Mouse (Mus musculus) megakaryocyte-erythroid progenitor cell, adult 5-6 weeks (primary cell): ENCODE results near the gene Baiap2. TPM values are rescaled to one million over a fixed set of nuclear protein-coding genes. Genes with fewer than 3 reads are reported as not detected.

ENCODE experiments used
- ATAC-seq: replicated peaks from 2 replicates; pipeline ENCODE4 v1.8.0; 2016; ENCODE audit warnings: mild to moderate bottlenecking, inconsistent platforms; ENCODE audit not compliant: severe bottlenecking, poor library complexity, low FRiP score, low TSS enrichment
- total RNA-seq, 2 experiments: library from RNA; stranded (forward) in 1 of 2; stranded (reverse) in 1 of 2; fragments of 200-1000, 215-1000 nt in 1 of 2; fragments of >200 nt in 1 of 2; fragmentation: Nextera tagmentation in 1 of 2; gene quantifications; 2 replicates each; pipeline ENCODE4 v1.2.3; 2014 to 2017

The Baiap2 gene
- total RNA-seq, 2 experiments from 2014 or later: 2.3 to 17.7 TPM

DNA sequence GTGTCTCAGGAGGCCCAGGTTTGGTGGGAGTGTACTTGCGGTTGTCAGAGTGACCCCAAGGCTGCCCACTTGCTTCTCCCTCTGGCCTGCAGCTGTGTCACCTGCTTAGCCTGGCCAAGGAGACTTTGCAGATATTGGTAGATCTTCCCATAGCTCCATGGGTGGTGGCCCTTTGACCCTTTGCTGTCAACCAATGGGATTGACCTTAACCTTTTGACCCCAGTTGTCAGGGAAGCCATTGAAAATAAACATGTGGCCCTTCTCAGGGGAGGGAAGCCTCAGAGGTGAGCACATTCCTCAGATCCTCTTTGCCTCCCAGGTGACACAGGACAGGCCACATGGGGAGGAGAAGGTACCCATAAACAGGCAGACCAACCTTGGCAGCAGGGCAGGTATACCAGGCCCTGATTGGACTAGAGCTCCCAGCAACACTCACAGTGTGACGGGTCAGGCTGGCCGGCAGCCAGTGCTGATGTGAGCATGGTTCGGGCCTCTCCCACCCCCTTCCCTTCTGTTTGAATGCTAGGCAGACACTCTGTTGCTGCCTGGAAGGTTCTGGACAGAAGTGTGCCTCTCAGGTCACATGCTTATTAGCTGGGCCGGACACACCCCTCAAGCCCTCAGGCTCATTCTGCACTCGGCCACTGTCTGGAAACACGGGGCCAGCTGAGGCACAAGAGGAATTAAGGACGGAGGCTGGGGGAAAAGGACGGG, 87.0 kb downstream of the Baiap2 start:
- no peak for ATAC-seq

DNA sequence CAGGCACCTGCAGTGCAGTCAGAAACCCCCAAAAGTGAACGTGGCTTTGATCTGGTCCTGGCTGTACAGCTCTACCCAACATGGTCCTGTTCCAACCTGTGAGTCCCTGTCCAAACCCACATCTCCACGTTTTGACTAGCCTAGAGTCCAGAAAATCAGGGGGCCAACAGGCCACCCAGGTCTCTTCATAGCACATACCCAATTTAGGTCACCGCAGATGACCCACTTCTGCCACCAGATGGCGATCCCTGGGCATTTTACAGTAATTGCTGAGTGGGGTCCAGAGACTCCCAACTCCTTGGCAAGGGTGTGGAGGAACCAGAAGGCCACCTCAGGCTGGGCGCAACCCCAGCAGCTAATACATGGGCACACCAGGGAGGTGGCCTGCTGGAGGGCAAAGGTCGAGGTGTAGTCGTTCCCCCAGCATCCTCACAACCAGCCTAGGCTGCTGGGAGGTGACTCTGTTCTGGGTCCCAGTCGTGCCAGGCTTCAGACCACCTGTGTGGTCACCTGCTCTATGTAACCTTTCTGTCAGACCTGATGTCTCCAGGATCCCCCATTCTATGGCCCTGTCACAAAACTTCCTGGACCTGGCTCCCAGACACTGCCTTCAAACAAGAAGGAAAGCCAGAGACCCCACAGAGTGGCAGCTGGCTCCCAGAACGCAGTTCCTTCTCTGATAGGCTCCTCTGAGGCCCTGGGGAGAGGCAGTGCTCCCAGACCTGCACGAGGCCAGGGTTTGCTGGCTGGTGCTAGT, 87.8 kb downstream of the Baiap2 start:
- ATAC-seq: peak; percentile 43

DNA sequence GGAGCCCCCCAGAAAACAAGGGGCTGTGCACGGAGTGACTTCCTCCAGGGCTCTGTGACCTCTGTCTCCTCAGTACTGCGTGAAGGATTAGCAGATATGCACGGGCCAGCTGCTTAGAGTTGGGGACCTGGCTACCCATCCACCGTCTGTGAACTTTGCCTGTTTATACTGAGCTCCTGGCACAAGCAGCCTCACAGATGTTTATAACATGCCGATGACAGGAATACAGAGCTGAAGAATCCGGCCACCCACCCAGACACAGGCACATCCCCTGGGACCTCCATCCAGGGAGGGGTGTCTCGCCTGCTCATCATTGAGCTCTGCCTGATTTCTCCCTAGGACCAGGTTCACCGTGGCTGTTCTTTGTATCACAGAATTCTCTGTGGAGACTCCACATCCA, 89.5 kb downstream of the Baiap2 start:
- no peak for ATAC-seq

DNA sequence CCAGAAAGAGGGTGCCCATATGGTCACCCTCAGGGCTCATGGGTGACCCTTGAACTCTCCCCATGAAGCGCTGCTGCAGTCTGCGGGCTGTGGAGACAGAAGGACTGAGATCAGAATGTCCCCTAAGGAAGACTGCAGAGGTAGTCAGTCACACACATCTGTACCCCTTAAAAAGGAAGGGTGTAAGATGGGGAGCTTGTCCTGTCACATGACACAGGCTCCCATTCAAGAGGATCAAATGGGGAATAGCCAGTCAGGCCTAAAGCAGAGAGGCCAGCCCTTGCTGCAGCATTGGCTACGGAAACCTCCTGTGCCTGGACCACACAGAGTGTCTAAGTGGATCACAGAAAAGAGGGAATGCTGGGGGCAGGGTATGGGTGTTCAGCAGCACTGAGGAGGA, 90.9 kb downstream of the Baiap2 start:
- ATAC-seq: no peak

DNA sequence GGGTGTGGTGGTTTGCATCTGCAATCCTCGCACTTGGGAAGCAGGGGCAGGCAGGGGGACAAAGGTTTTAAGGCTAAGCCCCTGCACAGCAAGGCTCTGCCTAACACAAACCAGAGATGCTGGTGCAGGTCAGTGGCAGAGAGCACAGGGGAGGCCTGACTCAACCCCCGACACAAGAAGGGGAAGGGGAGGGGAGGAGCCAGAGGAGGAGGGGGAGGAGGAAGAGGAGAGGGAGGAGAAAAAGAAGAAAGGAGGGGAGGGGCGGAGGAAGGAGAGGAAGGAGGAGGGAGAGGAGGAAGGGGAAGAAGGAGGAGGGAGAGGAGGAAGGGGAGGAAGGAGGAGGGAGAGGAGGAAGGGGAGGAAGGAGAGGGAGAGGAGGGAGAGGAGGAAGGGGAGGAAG, 91.7 kb downstream of the Baiap2 start:
- ATAC-seq: no peak

DNA sequence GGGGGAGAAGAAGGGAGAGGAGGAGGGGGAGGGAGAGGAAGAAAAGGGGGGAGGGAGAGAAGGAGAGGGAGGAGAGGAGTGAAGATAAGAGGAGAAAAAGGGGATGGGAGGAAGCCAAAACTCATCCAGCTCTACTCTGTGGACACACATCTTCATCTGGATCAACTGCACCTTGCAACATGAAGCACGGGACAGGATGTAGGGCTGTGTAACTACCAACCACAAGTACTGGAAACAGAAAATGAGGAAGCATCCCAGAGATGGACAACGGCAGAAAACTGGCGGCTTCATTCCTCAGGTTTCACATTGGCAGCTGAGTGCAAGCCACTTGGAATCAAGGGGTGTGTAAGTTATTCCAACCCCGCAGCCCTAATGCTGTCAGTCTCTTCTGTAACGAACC, 92.2 kb downstream of the Baiap2 start:
- ATAC-seq: no peak

DNA sequence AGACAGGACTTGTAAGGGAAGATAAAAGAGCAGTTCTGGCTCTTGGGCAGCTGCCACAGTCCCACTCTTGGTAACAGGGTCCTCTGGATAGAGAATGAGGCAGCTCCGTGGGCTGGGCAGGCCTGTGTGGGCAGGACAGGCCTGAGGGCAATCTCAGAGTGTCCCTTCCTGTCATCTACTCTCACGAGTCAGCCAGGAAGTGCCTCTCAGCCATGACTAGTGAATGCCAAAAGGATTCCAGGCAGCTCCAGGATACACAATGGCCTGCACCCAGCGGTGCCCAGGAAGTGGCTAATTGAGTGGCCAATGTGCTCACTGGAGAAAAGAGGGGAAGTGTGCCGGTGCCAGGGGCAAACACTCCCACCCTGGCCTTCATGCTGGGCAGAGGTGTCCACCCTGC, 97.0 kb downstream of the Baiap2 start:
- no peak for ATAC-seq

DNA sequence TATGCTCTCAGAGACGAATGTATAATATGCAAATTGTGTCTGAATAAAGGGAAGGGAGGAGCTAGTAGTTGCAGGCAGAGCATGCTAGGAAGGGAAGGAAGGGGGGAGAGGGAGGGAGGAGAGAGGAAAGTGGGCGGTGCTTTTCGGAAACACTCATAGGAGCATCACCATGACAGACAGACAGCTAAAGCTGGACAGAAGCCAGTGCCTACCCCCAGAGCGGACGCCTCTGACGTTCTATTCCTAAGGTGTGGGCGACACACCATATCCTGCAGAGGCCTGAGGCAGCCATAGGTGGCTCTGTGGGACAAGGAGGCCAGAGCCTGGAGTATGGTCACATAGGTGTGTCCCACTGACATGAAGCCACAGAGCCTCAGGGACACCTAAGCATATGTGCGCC, 97.9 kb downstream of the Baiap2 start:
- ATAC-seq: no peak

DNA sequence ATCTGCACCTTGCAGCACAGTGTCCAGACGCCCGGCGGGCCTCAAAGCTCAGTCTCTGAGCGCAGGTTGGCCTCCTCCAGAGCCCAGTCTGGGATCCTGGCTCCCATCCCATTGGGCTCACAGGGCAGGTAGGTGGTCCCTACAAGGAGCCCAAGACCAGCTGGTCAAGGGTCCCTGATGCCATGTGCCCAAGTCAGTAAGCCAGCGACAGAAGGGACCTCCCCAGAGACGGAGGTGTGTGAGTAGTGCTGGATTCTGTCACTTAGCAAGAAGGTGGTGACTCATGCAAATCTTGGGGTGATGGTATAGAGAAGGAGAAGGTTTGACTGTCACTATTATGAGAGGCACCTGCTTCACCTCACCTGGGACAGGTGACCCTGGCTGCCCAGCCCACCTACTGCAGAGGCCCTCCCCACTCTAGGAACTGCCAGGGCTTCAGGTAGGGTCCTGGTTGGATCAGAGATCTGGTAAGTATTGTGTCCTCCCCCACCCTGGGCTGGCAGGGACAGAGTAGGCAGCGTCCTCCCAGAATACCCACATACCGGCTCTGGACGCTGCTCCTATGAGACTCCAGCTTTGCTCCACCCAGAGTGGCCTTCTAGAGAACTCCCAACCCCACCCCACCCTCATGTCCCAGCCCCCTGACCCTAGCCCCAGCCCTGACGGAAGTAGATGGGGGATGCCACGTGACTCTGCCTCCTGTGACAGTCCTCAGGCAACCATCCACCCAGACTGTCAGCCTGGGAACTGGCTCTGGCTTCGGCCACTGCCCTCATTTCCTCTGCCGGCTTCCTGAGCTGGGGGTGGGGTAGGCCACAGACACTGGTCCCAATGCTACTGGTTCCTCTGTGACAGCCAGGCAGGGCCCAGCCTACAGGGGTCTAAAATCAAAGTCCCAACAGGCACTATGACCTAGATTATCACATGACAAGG, 98.9 kb downstream of the Baiap2 start:
- no peak for ATAC-seq

DNA sequence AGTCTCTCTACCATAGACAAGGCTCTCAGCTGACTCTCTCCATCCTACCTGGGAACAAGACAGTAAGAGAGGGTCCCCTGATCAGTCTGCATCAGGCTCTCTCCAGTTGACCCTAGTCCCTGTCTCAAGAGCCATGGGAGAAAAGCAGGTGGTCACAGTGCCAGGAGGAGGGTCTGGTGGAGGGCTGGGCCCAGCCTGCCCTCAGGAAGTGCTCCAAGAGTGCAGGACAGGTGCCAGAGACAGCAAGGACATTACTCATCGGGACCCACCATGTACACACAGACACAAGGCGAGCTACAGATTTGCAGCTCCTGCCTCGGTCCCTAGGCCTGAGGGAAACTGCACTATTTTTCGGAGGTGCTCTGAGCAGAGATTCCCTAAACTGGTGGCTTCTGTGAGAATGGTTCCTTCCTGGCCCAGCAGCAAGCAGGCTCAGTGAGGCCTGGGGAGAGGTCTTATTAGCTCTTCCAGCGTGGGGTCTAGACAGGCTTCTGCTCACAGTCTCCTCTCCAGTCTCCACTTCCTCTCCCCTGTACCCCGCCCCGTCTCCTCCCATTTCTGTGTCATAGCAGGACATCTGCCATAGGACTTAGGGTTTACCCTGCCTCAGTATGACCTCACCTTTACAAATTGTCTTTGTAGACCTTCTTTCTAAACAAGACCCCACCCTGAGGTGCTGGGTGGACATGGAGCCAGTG, 99.7 kb downstream of the Baiap2 start:
- no peak for ATAC-seq

DNA sequence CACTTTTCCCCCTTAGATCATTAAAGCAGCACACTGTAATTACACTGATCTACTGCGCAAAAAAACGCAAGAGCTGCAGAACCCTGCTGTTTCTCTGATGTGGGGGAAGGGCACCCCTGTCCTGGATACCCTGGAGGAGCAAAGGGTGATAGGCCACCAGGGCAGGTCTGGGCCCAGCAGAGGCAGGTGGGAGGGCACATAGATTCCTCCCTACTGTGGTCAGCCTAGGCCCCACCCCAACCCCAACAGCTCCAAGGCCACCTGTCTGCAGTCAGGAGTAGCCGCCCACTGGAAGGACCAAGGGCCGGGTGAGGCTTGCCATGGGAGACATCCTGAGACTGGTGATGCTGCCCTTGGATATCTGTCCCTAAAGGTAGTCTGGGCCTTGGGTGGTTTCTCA, 102.8 kb downstream of the Baiap2 start:
- ATAC-seq: no peak

DNA sequence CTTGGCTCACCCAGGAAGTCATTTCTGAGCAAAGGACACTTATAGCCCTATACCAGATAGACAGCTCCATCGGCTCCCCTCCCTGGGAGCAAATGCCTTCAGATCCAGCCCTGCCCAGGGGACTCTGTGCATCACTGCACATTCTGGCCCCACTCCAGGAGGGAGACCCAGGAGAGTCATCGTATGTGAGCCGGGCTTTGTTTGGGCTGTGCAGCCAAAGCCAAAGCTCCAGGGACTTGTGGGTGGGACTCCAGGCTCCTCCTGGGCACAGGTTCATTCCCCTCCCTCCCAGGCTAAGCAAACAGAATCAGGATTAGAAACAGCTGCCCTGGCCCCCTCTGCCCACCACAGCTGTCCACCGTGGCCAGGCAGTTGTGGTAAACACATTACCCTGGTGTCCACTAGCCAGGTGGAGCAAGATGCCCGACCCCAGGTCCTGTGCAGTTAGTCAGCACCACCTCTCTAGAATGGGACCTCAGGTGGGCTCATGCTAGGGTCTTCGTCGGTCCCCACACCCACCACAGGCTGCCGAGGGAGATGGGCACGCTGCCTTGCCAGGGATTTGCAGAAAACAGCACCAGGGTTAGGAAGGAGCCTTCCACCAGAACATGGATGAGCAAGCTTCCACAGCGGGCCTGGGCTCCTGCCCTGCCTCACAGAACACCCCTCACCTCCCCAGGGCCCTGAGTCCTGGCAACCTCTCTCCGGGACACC, 103.4 kb downstream of the Baiap2 start:
- ATAC-seq: no peak

DNA sequence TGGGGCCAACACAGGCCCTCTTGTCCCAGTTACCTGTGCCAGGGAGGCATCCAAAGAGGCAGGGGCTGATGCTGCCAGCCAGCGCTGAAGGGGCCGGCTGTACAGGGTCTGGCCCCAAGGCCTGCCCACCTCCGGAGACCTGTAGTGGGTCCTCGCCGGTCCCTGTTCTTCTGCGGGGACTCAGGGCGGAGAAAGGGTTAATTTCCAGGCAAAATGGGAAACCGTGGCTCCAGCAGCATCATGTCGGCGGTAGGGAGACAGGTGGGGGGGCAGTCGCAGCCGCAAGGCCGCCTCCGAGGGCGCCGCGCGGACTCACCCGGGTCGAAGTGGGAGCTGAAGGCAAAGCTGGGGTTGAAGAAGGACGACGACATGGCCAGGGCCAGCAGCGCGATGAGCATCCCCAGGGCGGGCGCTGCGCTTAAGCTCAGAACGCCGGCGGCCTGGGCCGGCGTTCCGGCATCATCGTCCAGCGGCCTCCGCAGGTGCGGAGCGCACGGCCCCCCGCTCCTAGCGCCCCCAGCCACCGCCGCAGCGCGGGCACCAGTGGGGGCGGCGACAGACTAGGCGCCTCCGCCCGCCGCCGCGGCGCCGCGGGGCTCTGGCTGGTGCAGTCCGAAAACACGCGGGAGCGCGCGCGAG, 104.1 kb downstream of the Baiap2 start, which contains the start of gene Aatk:
TSS of gene Aatk (minus strand) at position 615 of the 639 bp plus-strand sequence.
- no peak for ATAC-seq

DNA sequence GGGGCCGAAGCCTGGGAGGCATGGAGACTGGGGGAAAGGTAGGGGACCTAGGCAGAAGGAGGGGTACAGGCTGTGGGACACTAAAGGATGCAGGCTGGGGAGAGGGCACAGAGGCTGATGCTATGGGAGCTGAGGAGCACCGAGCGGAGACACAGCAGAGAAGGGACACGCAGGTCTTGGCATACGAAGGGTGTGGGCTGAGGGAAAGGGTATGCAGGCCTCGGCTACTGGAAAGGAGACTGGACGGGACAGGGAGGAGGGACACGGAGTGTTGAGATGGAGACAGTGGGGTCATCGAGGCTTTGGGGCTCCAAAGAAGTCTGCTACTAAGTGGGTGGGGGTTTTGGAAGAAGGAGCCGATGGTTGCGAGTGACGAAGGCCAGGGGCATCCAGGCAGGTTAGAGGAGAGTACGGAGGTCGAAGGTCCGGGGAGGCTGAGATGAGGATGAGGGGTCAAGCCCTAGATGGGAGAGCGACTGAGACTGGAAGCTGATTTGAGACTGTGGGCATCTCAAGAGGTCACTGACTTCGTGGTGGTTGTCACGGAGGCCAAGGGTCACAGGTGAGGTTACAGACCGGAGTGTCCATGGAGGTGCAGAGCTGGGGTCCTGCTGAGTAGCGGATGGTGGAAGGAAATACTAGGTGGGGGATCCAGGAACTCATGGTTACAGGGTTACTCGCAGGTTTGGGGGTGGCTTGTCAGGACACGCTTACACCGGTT, 105.1 kb downstream of the Baiap2 start:
- ATAC-seq: no peak

DNA sequence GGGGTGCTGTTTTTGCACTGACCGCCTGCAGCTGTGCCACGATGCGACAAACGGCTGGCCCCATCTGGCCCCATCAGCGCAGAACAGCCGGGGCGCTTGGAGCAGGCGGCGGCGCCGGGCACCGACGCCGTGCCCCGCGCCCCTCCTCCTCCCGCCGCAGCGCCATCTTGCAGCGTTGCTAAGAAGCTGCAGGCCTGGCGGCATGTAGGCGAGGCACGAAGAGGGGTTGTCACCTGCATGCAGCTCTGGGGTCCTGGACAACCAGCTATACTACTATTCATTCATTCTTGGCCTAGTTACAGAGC, 105.6 kb downstream of the Baiap2 start:
- ATAC-seq: no peak

DNA sequence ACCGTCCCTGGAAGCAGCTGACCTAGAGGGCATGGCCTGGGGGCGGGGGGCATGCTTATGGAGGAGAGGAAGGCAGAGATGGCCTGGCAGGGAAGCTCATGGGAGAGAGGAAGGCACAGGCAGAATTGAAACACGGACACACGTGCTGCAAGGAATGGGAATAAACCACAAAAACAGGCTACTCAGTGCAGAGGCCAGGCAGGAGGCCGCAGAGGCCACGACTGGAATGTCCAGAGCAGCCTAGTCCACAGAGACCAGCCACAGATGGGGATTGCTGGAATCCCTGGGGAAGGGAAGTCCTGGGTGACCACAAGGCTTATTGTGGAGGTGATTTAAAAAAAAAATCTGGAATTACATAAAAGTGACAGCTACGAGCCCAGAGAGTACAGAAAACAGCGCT, 106.5 kb downstream of the Baiap2 start:
- ATAC-seq: no peak

DNA sequence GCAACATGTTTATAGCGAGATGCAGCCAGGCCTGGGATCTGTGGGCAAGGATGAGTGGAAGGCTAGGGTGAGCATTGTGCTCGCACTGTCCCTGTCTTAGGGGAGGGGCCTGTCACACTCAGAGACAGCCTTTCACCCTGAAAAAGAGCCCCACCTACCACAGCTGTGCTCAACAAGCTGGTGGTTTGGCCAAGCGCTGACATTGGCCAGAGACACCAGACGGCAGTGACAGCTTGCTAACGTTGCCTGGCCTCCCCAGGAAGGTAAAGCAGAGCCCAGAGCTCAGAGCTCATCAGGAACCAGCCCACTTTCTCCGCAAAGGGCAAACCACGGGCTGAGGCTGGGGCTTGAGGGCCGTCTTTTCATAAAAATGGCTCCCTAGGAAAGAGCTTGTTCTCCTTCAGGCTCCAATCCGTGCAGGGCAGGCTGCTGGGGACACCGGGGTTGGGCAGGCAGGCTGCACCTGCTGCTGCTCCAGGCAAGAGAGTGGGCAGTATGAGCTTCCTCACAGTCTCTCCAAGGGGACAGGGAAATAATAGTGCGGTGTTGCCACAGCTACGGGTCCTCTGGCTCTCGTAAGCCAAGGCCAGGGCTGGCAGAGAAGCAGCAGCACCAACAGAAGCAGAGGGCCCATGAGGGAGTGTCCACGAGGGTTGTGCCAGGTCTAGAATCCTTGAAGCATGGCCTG, 108.7 kb downstream of the Baiap2 start:
- ATAC-seq: no peak
